Mouse (Mus musculus): ENCODE results near the gene Ezh1. TPM values are rescaled to one million over a fixed set of nuclear protein-coding genes. Genes with fewer than 3 reads are reported as not detected.

The Ezh1 gene
- 11.1 and 11.2 TPM in 2 replicates for polyA plus RNA-seq (2016; fragmentation: Nextera tagmentation; extraction: Ambion mirVana)

DNA sequence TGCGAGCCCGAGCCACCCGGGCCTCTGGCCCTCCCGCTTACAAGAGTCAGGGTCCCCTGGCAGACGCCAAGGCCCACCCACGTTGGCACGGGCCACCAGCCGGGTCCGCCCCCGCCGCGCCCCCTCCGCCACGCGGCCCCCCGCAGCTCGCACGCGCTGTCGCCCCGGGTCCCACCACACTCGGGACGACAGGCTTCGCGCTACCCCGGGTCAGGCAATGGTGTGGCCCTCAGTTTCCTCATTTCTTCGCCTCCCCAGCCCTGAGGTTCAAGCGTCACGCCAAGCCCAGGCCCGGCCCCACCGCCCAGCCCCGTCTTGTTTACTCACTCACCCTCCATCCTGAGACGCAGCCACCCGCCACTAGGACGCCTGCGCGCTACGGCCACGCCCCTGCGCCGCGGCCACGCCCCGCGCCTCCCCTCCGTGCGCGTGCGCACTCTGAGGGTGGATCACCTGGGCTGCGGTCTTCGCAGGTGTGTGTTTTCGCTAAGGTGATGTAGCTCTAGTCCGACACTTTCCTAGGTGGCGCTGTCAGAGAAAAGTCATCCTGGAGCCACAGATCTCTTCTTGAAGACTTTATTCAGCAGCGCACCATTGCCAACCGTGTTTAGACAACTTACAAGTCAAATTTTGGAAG lies at the start of gene Ezh1:
TSS of gene Ezh1 (minus strand) at position 399 of the 637 bp plus-strand sequence.
- peak within 1 kb of the TSS; percentile 98 for H3K4me3 ChIP-seq
- H3K36me3 ChIP-seq = no peaks in the 10 kb centered on the region
- no peaks in the 10 kb centered on the region for H3K9me3 ChIP-seq (replicated peaks)
- H3K4me1 ChIP-seq = peaks cover 35% of the 10 kb centered on the region
- peak; percentile 80 for DNase-seq (ENCODE audit: low spot score)
- 1% methylated on average over 55 of the region's 56 CpGs for WGBS
- peak within 1 kb of the TSS; percentile 89 for H3K27ac ChIP-seq (replicated peaks)
- H3K27me3 ChIP-seq (ENCODE audit: low read depth, poor library complexity, severe bottlenecking) = peaks cover 6% of the 10 kb centered on the region; the same call in 1 of the 2 replicates

DNA sequence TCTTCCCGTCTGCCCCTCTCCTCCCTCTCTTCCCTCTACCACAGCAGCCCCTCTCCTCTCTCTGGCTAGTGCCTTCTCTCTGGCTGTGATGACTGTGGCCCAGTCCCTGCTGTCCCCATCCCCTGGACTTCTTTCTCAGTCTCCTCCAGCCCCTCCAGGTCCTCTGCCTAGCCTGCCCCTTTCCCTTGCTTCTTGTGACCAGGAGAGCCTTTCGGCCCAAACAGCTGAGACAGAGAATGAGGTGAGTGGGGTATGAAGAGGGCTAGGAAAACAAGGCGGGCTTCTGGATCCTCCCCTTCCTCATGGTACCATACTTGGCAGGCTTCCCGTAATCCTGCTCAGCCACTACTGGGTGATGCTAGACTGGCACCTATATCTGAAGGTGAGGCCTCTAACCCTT lies 49.0 kb upstream of the Ezh1 start:
- Histone ChIP-seq H3K36me3 (peaks cover 16% of the 10 kb centered on the region), H3K27me3 (ENCODE audit: low read depth, poor library complexity, severe bottlenecking) (peaks cover 36% of the 10 kb centered on the region), H3K4me1 (peaks cover 38% of the 10 kb centered on the region), H3K27ac (replicated peaks) (no peak overlapping the region), H3K9me3 (replicated peaks) (no peaks in the 10 kb centered on the region), H3K4me3 (peak overlapping the region; percentile 18; the same call in 1 of the 2 replicates)
- no peak for DNase-seq (ENCODE audit: low spot score)
- 83% methylated on average over 4 of the region's 4 CpGs for WGBS

DNA sequence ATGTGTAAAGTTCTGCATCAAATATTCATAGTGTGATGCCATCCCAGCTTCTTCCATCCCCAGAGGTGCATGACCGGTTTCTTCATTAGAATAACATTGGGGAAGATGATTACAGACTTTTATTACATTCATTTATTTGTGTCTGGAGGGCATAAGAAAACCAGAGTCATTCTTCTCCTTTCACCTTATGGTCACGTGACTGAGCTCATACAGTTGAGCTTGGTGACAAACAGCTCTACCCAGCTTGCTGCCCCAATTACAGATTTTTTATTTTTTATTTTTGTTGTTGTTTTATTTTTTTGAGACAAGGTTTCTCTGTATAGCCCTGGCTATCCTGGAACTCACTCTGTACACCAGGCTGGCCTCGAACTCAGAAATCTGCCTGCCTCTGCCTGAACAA lies 46.2 kb upstream of the Ezh1 start:
- H3K27ac ChIP-seq (replicated peaks) = no peak overlapping the region
- H3K27me3 ChIP-seq (ENCODE audit: low read depth, poor library complexity, severe bottlenecking) = peaks cover 42% of the 10 kb centered on the region
- H3K4me3 ChIP-seq = no peak overlapping the region
- peaks cover 33% of the 10 kb centered on the region for H3K4me1 ChIP-seq
- 85% methylated on average over 3 of the region's 3 CpGs for WGBS
- no peak for DNase-seq (ENCODE audit: low spot score)
- H3K9me3 ChIP-seq (replicated peaks) = no peaks in the 10 kb centered on the region
- H3K36me3 ChIP-seq = peaks cover 15% of the 10 kb centered on the region

- 0 out of 2 replicates have a peak overlapping the region, but pooled peaks have one; percentile 1 for H3K27ac ChIP-seq (replicated peaks)
- H3K4me1 ChIP-seq = peaks cover 27% of the 10 kb centered on the region
- peaks cover 45% of the 10 kb centered on the region for H3K27me3 ChIP-seq (ENCODE audit: low read depth, poor library complexity, severe bottlenecking)
- no peaks in the 10 kb centered on the region for H3K9me3 ChIP-seq (replicated peaks)
- WGBS = 32% methylated on average over 10 of the region's 10 CpGs
- H3K4me3 ChIP-seq = no peak overlapping the region
- peak; percentile 26 for DNase-seq (ENCODE audit: low spot score)
- no peaks in the 10 kb centered on the region for H3K36me3 ChIP-seq
These were observed 43.4 kb upstream of the Ezh1 start for GRCm38 (mm10) chr11:101269577-101270116.

DNA sequence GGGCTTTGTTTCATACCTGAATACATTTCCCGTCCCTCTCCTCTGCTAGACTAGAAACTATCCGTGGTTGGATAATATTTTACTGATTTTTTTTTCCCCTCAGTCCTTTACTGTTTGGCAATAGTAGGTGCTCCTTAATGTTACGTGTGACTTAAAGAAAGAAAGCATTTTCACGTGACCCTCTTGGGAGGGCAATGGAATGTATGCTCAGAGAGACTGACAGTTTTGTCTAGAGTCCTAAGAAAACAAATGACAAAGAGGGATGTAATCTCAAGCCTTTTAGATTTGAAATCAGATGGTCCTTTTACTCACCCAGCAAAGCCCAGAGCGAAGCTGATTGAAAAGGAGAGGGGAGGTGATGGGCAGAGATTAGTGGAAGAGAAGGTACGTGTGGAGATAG lies 39.6 kb upstream of the Ezh1 start:
- DNase-seq (ENCODE audit: low spot score) = no peak
- Histone ChIP-seq H3K4me3 (peak overlapping the region; percentile 54; the same call in 1 of the 2 replicates), H3K36me3 (no peaks in the 10 kb centered on the region), H3K27ac (replicated peaks) (no peak overlapping the region), H3K4me1 (peaks cover 61% of the 10 kb centered on the region), H3K27me3 (ENCODE audit: low read depth, poor library complexity, severe bottlenecking) (peaks cover 82% of the 10 kb centered on the region), H3K9me3 (replicated peaks) (no peaks in the 10 kb centered on the region)
- WGBS = 13% methylated on average over 6 of the region's 6 CpGs

GRCm38 (mm10) chr11:101264954-101265471 lies 38.8 kb upstream of the Ezh1 start:
- H3K4me3 ChIP-seq = peak overlapping the region; percentile 54
- peaks cover 69% of the 10 kb centered on the region for H3K4me1 ChIP-seq
- under 1% methylated on average over 31 of the region's 31 CpGs for WGBS
- H3K9me3 ChIP-seq (replicated peaks) = no peaks in the 10 kb centered on the region
- peak; percentile 55 for DNase-seq (ENCODE audit: low spot score)
- H3K27ac ChIP-seq (replicated peaks) = no peak overlapping the region; the same call in 1 of the 2 replicates
- no peaks in the 10 kb centered on the region for H3K36me3 ChIP-seq
- H3K27me3 ChIP-seq (ENCODE audit: low read depth, poor library complexity, severe bottlenecking) = peaks cover 85% of the 10 kb centered on the region

GRCm38 (mm10) chr11:101263989-101264280 lies 37.7 kb upstream of the Ezh1 start:
- Histone ChIP-seq H3K4me3 (peak overlapping the region; percentile 69), H3K4me1 (peaks cover 70% of the 10 kb centered on the region), H3K36me3 (peaks cover 5% of the 10 kb centered on the region), H3K27ac (replicated peaks) (no peak overlapping the region), H3K9me3 (replicated peaks) (no peaks in the 10 kb centered on the region), H3K27me3 (ENCODE audit: low read depth, poor library complexity, severe bottlenecking) (peaks cover 88% of the 10 kb centered on the region)
- 10% methylated on average over 3 of the region's 3 CpGs for WGBS
- DNase-seq (ENCODE audit: low spot score) = peak; percentile 34

DNA sequence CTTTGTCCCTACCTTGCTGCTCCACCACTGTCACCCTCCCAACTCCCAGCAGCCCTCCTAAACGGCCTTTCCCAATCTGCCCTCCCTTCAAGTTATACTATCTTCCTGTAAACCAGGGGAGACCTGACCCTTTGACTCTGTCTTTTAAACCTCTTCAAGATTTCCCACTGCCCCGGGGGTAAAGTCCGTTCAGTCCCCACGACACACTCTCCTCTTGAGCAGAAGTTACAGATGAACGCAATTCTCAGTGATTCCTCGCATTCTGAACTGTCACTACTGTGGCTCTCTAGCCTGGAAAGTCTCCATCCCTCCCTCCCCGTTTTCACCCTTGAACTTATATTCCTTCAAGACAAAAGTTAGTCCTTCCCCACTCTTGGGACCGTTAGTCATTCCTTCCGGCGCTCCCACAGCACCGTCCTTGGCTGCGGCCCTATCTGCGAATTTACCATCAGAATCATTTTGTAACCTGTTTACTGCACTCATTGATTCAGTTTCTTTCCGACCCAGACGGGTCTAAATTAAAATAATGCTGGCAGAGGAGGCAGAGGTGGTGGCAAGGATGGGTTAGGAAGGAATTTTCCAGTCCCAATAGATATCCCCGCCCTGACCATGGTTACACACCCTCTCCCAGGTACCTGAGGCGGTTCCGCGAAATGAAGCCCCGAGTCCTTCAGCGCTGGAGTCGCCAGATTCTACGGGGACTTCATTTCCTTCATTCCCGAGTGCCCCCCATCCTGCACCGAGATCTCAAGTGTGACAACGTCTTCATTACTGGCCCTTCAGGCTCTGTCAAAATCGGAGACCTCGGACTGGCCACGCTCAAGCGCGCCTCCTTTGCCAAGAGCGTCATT lies 37.1 kb upstream of the Ezh1 start:
- Histone ChIP-seq H3K36me3 (peaks cover 9% of the 10 kb centered on the region), H3K27ac (replicated peaks) (no peak overlapping the region), H3K4me3 (peak overlapping the region; percentile 69), H3K27me3 (ENCODE audit: low read depth, poor library complexity, severe bottlenecking) (peaks cover 84% of the 10 kb centered on the region), H3K9me3 (replicated peaks) (no peaks in the 10 kb centered on the region), H3K4me1 (peaks cover 70% of the 10 kb centered on the region)
- 2% methylated on average over 32 of the region's 32 CpGs for WGBS
- peak; percentile 29 for DNase-seq (ENCODE audit: low spot score)

DNA sequence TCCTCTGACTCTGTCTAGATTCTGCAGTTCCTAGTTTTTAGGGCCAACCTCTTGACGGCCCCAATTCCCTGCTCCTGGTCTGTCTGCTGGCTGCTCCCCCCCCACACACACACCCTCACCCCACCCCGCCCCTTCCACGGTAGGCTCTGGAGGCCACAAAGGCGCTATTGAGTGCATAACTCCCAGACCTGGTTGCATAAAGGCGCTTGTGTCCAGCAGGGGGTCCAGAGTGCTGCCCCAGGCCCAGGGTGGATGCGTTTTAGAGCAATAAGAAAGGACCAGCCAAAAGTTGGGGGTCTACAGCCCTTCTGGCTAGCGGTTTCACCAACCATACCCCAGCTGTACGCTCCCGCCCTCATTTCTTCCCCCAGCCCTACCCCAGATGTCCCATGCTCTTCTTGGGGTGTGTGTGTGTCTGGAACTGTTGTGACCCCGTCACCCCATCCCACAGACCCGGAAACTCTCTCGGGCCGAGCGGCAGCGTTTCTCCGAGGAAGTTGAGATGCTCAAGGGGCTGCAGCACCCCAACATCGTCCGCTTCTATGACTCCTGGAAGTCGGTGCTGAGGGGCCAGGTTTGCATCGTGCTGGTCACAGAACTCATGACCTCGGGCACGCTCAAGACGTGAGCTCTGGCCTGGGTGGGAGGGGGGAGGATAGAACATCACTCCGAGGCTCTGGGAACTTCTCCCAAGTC lies 36.2 kb upstream of the Ezh1 start:
- peak overlapping the region; percentile 69 for H3K4me3 ChIP-seq
- H3K27me3 ChIP-seq (ENCODE audit: low read depth, poor library complexity, severe bottlenecking) = peaks cover 74% of the 10 kb centered on the region
- WGBS = 1% methylated on average over 24 of the region's 24 CpGs
- peaks cover 70% of the 10 kb centered on the region for H3K4me1 ChIP-seq
- no peaks in the 10 kb centered on the region for H3K9me3 ChIP-seq (replicated peaks)
- DNase-seq (ENCODE audit: low spot score) = peak; percentile 36
- 0 out of 2 replicates have a peak overlapping the region, but pooled peaks have one; percentile 6 for H3K27ac ChIP-seq (replicated peaks)
- peaks cover 18% of the 10 kb centered on the region for H3K36me3 ChIP-seq

- 1% methylated on average over 30 of the region's 30 CpGs for WGBS
- DNase-seq (ENCODE audit: low spot score) = peak; percentile 52
- Histone ChIP-seq H3K27me3 (ENCODE audit: low read depth, poor library complexity, severe bottlenecking) (peaks cover 59% of the 10 kb centered on the region), H3K9me3 (replicated peaks) (no peaks in the 10 kb centered on the region), H3K36me3 (peaks cover 32% of the 10 kb centered on the region), H3K4me3 (peak overlapping the region; percentile 69), H3K4me1 (peaks cover 67% of the 10 kb centered on the region), H3K27ac (replicated peaks) (peak overlapping the region; percentile 80)
These were observed 34.6 kb upstream of the Ezh1 start for GRCm38 (mm10) chr11:101260826-101261380.

- Histone ChIP-seq H3K27ac (replicated peaks) (peak within 1 kb of the TSS; percentile 80), H3K4me1 (peaks cover 60% of the 10 kb centered on the region), H3K4me3 (peak within 1 kb of the TSS; percentile 69), H3K9me3 (replicated peaks) (no peaks in the 10 kb centered on the region), H3K27me3 (ENCODE audit: low read depth, poor library complexity, severe bottlenecking) (peaks cover 52% of the 10 kb centered on the region), H3K36me3 (peaks cover 33% of the 10 kb centered on the region)
- peak; percentile 76 for DNase-seq (ENCODE audit: low spot score)
- under 1% methylated on average over 43 of the region's 43 CpGs for WGBS
These were observed 33.9 kb upstream of the Ezh1 start, which contains the start of gene Wnk4 for GRCm38 (mm10) chr11:101259948-101260825. Gene Wnk4 (plus strand): TSS chr11:101260567.
